Mouse (Mus musculus) cerebellum, adult 18-20 months (tissue): ENCODE results near the gene Wscd2.

Experiments
- DNase-seq, 2 experiments: peaks; one replicate each; pipeline ENCODE4 v3.0.0; 2021

Gene Wscd2

GRCm38 (mm10) chr5:113620130-113620716 lies 130.1 kb downstream of the Wscd2 start:
- DNase-seq, result peak in 1 of 2 experiments; percentile 53

GRCm38 (mm10) chr5:113620999-113621398 lies 130.9 kb downstream of the Wscd2 start:
- no peak for DNase-seq

- DNase-seq, result no peak
Observed at GRCm38 (mm10) chr5:113623052-113623451, 132.9 kb downstream of the Wscd2 start.

DNA sequence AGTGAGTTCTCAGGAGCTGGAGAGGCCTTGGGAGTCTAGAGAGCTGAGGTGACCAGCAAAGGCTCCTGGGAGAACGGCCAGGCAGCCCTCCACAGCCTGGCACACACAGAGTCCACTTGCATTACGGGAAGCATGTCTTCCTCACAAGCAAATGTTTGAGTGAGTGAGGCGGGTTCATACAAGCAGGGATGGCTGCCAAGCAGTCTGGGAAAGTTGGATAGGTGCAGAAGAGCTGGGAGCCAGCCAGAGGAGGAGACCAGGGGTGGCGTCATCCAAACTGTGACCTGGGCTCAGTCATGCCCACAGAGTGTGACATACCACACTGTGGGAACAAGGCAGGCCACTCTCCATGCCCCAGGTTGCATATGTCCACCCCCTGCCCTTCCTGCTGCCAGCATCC lies 134.9 kb downstream of the Wscd2 start:
- DNase-seq, result peak; percentile 60 to 61

DNA sequence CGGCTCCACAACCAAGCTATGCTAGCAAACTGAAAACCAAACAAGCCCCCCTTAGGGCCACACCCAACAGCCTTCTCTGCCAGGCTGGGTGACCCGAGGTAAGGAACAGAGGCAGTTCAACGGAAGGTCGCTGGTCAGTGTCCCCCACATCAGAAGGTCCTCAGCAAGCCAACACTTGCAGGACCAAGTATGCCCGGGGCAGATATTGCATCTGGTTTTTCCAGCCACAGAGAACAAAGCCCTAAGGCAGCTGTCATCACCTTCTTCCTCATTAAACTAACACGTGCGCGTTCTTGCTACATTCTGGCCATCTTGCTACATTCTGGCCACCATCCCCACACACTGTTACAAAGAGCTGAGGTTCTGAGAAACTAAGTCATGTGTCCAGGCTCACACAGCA lies 136.2 kb downstream of the Wscd2 start:
- no peak for DNase-seq

DNA sequence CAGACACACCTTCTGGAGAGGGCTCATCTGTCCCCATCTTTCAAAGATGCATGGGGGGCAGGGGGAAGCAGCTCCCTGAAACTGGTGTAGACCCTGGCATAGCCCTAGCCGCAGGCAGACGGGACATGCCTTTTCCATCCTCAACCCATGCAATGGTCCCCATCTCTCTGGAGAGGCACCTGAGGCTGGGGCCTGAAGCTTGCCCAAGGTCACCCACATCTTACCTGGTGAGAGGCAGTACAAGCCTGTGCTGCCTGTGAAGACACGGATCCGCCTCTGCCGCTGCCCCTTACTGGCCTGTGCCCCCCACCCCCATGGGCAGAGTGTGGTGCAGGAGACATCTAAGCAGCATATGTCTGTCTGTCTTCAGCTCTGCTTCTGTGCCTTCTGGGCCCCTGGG lies 136.9 kb downstream of the Wscd2 start:
- no peak for DNase-seq

- DNase-seq, result no peak
Observed at GRCm38 (mm10) chr5:113627820-113628437, 137.8 kb downstream of the Wscd2 start.

DNA sequence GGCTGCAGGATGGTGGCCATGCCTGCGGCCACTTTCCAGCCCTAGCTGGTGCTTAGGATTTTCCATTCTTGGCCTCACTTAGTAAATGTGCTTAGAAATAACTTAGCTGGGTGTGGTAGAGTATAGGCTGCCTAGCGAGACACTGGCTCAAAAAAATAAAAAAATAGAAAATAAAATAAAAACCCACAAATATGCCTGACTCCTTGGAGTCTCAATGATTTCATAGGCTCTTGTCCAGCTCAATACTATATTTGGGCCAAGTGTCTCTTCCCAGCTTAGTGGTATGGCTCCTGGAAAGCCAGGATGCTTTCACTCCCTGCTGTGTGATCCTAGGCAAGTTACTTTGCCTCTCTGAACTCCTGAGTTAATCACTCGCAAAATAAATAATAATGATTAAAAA lies 139.1 kb downstream of the Wscd2 start:
- no peak for DNase-seq

DNA sequence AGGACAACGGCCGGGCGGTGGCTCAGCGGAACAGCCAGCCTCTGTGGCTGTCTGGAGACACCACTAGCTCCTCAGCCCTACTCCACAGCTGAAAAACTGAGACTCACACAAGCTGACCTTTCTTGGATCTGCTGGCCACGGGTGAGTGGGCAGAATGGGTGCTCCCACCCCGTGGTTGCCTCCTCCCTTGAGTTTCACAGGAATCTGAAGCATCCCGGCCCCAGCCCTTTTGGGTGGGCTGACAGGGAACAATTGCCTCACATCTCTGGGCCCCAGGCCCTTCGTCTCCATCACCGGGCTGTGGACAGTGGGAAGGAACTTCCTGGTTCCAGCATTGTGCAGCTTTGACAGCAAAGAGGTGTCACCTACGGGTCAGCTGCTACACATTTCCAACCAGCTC lies 140.0 kb downstream of the Wscd2 start:
- DNase-seq, result no peak

DNA sequence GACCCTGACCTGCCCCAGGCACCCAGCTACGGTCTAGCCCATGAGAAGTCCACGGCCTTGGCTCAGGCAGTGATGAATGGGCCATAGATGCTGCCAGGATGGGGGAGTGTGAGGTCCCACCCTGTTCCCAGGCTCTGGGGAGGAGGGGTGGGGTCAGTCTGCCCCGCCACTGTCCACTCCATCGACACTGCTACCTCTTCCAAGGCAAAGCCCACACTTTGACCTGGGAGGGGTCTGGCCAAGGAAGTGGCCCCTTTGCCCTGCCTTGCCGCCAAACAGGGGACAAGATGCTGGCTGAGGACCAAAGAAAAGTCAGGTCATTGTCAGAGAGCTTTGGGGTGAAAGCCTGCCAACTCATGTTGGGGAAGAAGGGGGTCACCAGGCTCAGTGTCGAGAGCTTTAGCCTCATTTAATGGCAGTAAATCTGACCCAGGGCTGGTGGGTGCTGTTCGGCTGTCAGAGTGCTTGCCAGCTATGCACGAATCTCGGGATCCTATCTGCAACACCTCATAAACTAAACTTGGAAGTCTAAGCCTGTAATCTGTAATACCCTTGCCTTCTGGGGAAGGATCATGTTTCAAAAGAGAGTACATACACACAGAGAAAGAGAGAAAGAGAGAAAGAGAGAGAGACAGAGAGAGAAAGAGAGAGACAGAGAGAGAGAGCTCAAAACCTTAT lies 143.0 kb downstream of the Wscd2 start:
- no peak for DNase-seq

- peak; percentile 71 to 74 for DNase-seq
Observed at GRCm38 (mm10) chr5:113634024-113634651, 144.0 kb downstream of the Wscd2 start.

DNA sequence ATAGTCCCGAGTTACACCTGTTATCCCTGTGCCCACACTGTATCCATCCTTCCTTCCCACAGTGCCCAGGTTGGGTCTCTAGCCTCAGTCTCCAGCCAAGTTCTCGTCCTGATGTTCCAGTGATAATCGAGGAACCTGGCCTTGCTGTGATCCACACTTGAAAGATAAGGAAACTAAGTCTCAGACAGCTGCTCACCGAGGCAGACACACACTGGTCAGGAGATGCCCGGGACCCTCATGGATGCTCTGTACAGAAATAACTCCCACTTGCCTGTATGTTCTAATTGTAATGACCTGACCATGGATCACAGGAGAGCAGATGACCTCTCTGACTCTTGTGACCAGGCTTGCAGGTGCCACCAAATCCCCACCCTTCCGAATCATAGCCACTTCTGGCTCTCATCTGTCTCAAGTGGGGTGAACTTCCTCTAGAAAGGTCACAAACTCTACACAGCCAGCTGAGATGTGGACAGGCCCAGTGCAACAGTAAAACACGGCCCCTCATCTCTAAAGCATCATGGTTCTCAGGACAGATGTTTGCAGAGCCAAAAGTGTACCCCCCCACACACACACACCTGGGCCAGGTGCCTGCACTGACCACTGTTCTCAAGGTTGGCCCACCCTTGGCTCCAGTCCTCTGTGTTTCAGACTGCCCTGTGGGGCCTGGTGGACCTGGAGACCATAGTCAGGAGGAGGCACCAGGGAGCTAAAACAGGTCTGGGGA lies 144.9 kb downstream of the Wscd2 start:
- DNase-seq, result no peak

DNA sequence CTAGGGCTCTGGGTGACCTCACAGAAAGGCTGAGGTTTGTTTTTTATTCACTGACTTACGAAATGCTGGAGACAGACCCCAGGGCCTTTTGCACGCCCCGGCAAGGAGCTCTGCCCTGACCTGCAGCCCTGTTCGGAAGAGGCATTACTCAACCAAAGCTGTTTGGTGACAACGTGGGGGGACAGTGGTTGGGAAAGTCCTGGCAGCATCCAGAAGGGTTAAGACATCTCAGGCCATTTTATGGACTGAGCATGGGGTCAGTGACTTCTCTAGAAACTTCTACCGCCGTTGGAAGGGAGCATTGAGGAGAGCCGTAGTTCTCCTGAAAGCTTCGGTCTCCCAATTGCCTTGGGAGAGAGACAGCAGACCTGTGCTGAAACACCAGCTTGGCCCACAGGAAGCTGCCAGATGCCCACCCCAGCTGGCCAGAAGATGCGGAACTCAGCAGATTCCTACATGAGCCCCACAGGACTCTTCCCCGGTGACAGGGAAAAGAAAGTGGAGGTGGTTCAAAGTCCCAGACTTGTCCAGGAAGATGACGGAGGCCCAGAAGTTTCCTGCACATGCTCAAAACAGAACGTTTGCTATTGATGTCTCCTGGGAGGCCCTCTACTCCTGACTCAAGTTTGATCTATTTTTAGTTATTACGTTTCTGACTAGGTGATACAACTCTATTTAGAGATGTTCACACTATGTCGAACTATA lies 145.9 kb downstream of the Wscd2 start:
- DNase-seq, result no peak

- DNase-seq, result peak in 1 of 2 experiments; percentile 42
Observed at GRCm38 (mm10) chr5:113637631-113638030, 147.5 kb downstream of the Wscd2 start.

- DNase-seq, result no peak
Observed at GRCm38 (mm10) chr5:113638055-113638454, 147.9 kb downstream of the Wscd2 start.

- DNase-seq, result no peak
Observed at GRCm38 (mm10) chr5:113639126-113639525, 149.0 kb downstream of the Wscd2 start.
